Mouse (Mus musculus) midbrain, embryonic 15.5 days (tissue): ENCODE measurements around the gene Disc1. TPM values are rescaled to one million over a fixed set of nuclear protein-coding genes. Genes with fewer than 3 reads are reported as not detected.

Source experiments
- ATAC-seq: fragments of 200-750 bp; cut with Nextera tagmentation; replicated peaks from 2 replicates; pipeline ENCODE4 v1.8.0; 2017; ENCODE audit warnings: moderate TSS enrichment
- H3K27ac ChIP-seq: fragments of 300-500 bp; sonication (generic); 2 replicates; pipeline ENCODE4 v1.5.1; 2015; ENCODE audit warnings: mild to moderate bottlenecking, inconsistent platforms
- H3K27me3 ChIP-seq: fragments of 300-500 bp; sonication (generic); replicated peaks from 2 replicates; pipeline ENCODE4 v1.6.1; 2015; ENCODE audit warnings: inconsistent platforms
- H3K36me3 ChIP-seq: fragments of 300-500 bp; sonication (generic); replicated peaks from 2 replicates; pipeline ENCODE4 v1.6.1; 2015; ENCODE audit warnings: inconsistent platforms
- H3K4me1 ChIP-seq: fragments of 300-500 bp; sonication (generic); 2 replicates; pipeline ENCODE4 v1.6.1; 2015; ENCODE audit warnings: inconsistent platforms
- H3K4me2 ChIP-seq: fragments of 300-500 bp; sonication (generic); 2 replicates; pipeline ENCODE4 v1.6.1; 2015; ENCODE audit warnings: inconsistent platforms, mild to moderate bottlenecking, moderate library complexity
- H3K4me3 ChIP-seq: fragments of 300-500 bp; sonication (generic); 2 replicates; pipeline ENCODE4 v1.5.1; 2015; ENCODE audit warnings: mild to moderate bottlenecking, inconsistent platforms
- H3K9ac ChIP-seq: fragments of 300-500 bp; sonication (generic); 2 replicates; pipeline ENCODE4 v1.6.1; 2015; ENCODE audit warnings: mild to moderate bottlenecking, inconsistent platforms
- H3K9me3 ChIP-seq: fragments of 300-500 bp; sonication (generic); 2 replicates; pipeline ENCODE4 v1.6.1; 2016; ENCODE audit warnings: inconsistent platforms
- WGBS: fragments of 180-500 bp; shearing (Covaris S2); methylation state at CpG from one replicate; pipeline ENCODE4 v1.1.7; 2015; ENCODE audit warnings: mixed read lengths; 5-methylcytosine and 5-hydroxymethylcytosine counted together
- polyA plus RNA-seq: library from polyadenylated mRNA; unstranded; fragments of >200 nt; fragmentation: Nextera tagmentation; extraction: Ambion mirVana; gene quantifications from 2 replicates; pipeline ENCODE4 v1.2.1, GENCODE M21; 2015

The Disc1 gene
- polyA plus RNA-seq, 1 experiment from 2014 or later, result 1.6 TPM

DNA sequence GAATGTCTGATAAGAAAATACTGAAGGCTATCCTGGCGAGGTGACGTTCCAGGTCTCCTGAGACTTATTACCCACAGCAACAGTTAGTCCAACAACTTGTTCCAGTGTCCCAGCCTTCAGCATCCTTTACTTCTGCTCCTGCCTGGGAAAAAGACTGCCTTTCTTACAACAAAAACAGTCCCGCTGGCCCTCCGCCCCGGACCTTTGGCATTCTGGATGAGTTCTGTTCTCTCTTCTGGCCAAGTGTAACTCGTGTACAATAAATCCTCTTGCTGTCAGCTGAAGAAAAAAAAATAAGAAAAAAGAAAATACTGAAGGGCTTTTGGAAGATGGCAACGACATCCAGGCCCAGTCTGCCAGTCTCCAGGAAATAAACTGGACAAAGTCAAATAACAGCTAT, 120.2 kb downstream of the Disc1 start:
- ATAC-seq, result no peak
- H3K9me3 ChIP-seq, result no peaks in the 10 kb centered on the region
- H3K4me3 ChIP-seq, result no peak overlapping the region
- peaks cover 10% of the 10 kb centered on the region; the same call in 1 of the 2 replicates for H3K4me1 ChIP-seq
- H3K27ac ChIP-seq, result no peak overlapping the region
- peaks cover 5% of the 10 kb centered on the region; the same call in 1 of the 2 replicates for H3K27me3 ChIP-seq
- no peak overlapping the region for H3K4me2 ChIP-seq
- no peak overlapping the region for H3K9ac ChIP-seq
- no peaks in the 10 kb centered on the region for H3K36me3 ChIP-seq
- WGBS, result 78% methylated on average over 7 of the region's 7 CpGs

DNA sequence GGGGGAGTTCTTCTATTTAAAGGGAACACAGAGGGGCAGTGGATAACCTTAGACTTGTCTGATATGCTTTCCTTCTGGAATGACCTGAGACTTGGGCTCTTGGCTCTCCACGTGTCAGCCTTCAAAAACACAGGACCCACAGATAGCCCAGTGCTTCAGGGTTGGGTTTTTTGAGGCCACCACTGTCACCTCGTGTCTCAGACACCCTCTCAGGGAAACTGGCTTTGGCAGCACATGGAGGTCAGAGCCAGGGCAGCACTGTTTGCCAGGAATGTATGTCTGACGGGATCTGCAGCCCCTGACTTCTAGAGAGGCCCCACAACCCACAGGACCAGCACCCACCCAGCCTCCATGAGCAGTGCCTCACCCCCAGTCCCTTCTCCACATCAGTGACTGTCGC, 120.9 kb downstream of the Disc1 start:
- no peak for ATAC-seq
- H3K4me2 ChIP-seq, result no peak overlapping the region

DNA sequence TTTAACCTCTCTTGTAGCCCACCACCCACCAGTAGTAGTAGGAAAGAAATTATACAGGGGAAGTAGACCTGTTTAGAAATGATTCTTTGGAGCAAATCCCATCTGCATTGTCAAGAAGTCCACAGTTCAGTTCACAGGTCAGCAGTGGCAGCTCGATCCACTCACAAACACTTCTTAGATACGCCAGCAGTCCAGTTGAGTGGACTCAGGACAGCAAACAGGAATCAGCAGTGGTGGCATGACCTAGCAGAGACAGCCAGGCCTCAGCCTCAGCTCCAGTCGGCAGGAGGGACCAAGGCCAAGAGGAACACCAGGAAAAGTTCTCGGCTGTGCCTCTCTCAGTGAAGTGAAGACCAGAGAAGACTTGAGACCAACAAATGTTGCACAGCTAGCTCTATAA, 121.7 kb downstream of the Disc1 start:
- Histone ChIP-seq H3K36me3 (no peaks in the 10 kb centered on the region), H3K9me3 (no peaks in the 10 kb centered on the region), H3K4me3 (no peak overlapping the region), H3K4me2 (no peak overlapping the region), H3K4me1 (0 out of 2 replicates have a peak, but pooled peaks cover 3% of the 10 kb centered on the region), H3K27ac (no peak overlapping the region), H3K9ac (no peak overlapping the region), H3K27me3 (peaks cover 5% of the 10 kb centered on the region; the same call in 1 of the 2 replicates)
- WGBS, result 93% methylated on average over 4 of the region's 4 CpGs
- no peak for ATAC-seq

More for the DNA sequence above, 120.9 kb downstream of the Disc1 start:
- Histone ChIP-seq H3K9ac (no peak overlapping the region), H3K36me3 (no peaks in the 10 kb centered on the region), H3K27me3 (peaks cover 5% of the 10 kb centered on the region; the same call in 1 of the 2 replicates), H3K4me1 (peaks cover 6% of the 10 kb centered on the region; the same call in 1 of the 2 replicates), H3K27ac (no peak overlapping the region), H3K4me3 (no peak overlapping the region), H3K9me3 (no peaks in the 10 kb centered on the region)
- WGBS, result 77% methylated on average over 4 of the region's 4 CpGs

DNA sequence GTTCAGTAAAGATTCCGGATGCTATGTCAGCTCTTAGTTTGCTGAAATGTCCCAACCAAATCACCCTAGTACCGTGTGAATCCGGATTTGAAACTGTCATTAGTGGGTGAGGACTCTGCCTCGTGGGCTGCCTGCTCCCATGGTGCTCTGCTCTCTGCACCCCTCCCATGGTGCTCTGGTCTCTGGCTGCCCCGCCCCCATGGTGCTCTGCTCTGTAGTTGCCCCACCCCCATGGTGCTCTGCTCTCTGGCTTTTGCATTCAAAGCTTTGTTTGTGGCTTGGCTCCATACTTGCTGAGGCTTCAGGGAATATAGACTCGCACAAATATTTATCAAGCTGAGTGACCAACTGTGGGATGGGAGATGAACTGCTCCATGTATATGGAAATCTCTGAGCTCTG, 123.1 kb downstream of the Disc1 start:
- peaks cover 5% of the 10 kb centered on the region; the same call in 1 of the 2 replicates for H3K27me3 ChIP-seq
- H3K4me3 ChIP-seq, result no peak overlapping the region
- H3K4me1 ChIP-seq, result 0 out of 2 replicates have a peak, but pooled peaks cover 3% of the 10 kb centered on the region
- no peaks in the 10 kb centered on the region for H3K36me3 ChIP-seq
- ATAC-seq, result no peak
- H3K27ac ChIP-seq, result no peak overlapping the region
- H3K9ac ChIP-seq, result no peak overlapping the region
- no peaks in the 10 kb centered on the region for H3K9me3 ChIP-seq
- no peak overlapping the region for H3K4me2 ChIP-seq
- WGBS, result 78% methylated on average over 6 of the region's 6 CpGs

DNA sequence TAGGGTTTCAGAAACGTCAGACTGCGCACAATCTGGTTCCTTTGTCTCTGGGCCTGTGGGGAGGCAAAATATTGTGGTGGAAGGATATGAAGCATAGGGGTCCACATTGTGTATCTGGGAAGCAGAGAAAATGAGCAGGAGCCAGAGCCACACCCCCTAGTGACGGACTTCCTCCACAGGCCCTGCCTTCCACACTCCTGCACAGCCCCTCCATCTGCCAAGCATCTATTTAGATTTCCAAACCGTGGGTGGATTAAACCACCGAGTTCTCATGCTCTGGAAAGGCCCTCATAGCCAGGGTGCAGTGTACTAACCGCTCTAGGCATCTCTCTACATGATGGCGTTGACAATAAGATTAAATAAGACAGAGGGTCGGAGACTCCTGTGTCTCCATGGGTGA, 124.0 kb downstream of the Disc1 start:
- Histone ChIP-seq H3K4me2 (no peak overlapping the region), H3K36me3 (no peaks in the 10 kb centered on the region), H3K4me3 (no peak overlapping the region), H3K27ac (no peak overlapping the region), H3K27me3 (peaks cover 8% of the 10 kb centered on the region), H3K9ac (no peak overlapping the region), H3K9me3 (no peaks in the 10 kb centered on the region), H3K4me1 (0 out of 2 replicates have a peak, but pooled peaks cover 3% of the 10 kb centered on the region)
- no peak for ATAC-seq
- 81% methylated on average over 8 of the region's 8 CpGs for WGBS

DNA sequence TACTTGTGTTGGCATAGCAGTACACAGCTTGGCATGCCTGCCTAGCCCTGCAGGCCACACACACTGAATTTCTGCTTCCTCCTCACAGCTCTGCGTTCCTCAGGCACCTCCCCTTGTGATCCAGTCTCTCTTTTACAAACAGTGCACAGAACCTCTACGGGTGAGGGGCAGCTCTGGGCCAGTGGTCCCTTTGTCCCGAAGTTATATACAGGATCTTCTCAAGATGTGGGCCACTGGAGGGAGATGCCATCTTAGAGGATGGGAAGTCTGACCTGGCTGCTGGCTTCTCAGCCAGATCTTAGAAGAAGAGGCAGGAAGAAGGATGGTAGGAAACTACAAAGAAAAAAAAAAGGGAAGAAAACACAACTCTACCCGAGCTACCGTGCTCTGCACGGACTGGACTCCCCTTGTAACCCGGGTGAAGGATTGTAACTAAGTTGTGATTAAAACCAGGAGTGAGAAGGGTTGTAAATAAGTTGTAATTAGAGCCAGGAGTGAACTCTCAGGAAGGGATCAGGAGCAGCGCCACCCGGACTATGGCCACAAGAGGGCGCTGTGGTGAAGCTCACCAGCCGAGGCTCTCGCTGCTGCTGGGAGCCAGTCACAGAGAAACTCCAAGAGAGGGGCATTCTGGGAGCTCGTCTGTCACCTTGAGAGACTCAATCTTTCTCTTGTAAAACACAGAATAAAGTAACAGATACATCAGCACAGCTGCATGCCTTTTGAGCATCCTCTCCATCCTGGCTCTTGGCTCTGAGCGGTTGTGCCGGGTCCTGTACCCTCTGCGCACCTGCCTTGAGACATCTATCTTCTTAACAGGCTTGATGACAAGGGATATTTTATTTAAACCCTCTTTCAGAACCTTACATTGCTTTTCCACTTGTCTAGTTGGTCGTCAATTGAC, 129.8 kb downstream of the Disc1 start:
- no peak overlapping the region for H3K4me3 ChIP-seq
- ATAC-seq, result no peak; the same call in 1 of the 2 replicates
- no peak overlapping the region for H3K4me2 ChIP-seq
- H3K27me3 ChIP-seq, result peaks cover 7% of the 10 kb centered on the region
- H3K9ac ChIP-seq, result no peak overlapping the region
- H3K4me1 ChIP-seq, result peaks cover 13% of the 10 kb centered on the region; the same call in 1 of the 2 replicates
- WGBS, result 17% methylated on average over 17 of the region's 17 CpGs
- no peaks in the 10 kb centered on the region for H3K36me3 ChIP-seq
- no peak overlapping the region for H3K27ac ChIP-seq
- H3K9me3 ChIP-seq, result no peaks in the 10 kb centered on the region

DNA sequence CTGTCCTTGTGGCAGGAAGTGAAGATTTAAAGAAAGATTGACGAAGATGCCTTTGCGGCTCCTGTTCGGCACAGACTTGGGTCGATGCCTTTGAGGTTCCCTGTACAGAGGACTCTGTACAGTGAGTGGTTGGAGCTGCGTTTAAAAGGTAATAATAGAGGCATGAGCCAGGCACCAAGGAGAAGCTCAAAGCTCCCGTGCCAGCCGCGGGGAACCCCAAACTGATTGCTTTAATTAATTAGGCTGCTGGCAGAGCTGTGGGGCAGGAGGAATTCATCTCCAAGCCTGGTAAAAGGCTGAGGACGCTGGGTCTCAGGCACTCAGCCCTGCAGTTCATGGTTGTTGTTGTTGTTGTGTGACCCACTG, 130.4 kb downstream of the Disc1 start:
- H3K4me3 ChIP-seq, result no peak overlapping the region
- H3K4me2 ChIP-seq, result no peak overlapping the region
- H3K9me3 ChIP-seq, result no peaks in the 10 kb centered on the region
- peaks cover 9% of the 10 kb centered on the region for H3K27me3 ChIP-seq
- no peak overlapping the region for H3K9ac ChIP-seq
- no peaks in the 10 kb centered on the region for H3K36me3 ChIP-seq
- WGBS, result 49% methylated on average over 9 of the region's 9 CpGs
- ATAC-seq, result no peak
- peaks cover 13% of the 10 kb centered on the region; the same call in 1 of the 2 replicates for H3K4me1 ChIP-seq
- no peak overlapping the region; the same call in 1 of the 2 replicates for H3K27ac ChIP-seq

DNA sequence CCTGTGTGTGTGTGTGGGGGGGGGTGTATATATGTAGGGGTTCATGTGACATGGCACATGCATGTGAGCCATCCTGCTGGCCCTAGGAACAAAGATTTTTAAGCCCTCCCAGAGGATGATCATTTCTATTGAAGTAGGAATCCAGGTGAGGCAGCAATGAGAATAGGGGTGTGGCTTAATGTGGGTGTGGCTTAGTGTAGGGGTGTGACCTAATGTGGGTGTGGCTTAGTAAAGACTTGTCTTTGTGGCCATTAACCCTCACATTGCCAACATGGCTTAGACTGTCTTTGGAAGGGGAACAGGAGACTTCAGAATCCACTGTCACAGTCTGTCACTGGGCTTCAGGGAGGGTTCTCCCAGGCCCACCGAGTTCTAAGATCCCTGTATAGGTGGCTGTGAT, 130.9 kb downstream of the Disc1 start:
- no peaks in the 10 kb centered on the region for H3K9me3 ChIP-seq
- no peak for ATAC-seq
- H3K4me1 ChIP-seq, result peaks cover 13% of the 10 kb centered on the region; the same call in 1 of the 2 replicates
- no peak overlapping the region for H3K4me2 ChIP-seq
- H3K4me3 ChIP-seq, result no peak overlapping the region
- no peaks in the 10 kb centered on the region for H3K36me3 ChIP-seq
- WGBS, result 71% methylated on average over 1 of the region's 1 CpGs
- H3K9ac ChIP-seq, result no peak overlapping the region
- peaks cover 9% of the 10 kb centered on the region for H3K27me3 ChIP-seq
- H3K27ac ChIP-seq, result no peak overlapping the region

DNA sequence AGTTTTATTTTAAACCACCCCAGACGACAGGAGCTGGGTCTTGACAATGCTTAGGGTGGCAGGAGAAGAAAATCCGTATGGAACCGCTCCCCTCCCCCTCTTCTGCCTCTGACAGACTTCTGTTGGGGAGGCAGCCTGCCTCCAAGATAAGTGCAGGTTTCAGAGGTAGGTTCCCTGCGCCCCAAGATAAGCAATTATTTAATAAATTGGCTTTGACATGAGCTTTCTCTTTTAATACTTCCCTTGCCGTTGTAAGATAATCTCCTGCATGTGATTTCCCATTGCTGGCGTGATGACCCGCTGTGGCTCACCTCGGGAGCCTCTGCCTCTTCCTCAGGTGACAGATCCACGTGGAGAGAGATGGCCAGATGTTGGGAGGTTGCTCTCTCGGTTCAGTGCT, 133.0 kb downstream of the Disc1 start:
- H3K4me2 ChIP-seq, result no peak overlapping the region
- H3K36me3 ChIP-seq, result no peaks in the 10 kb centered on the region
- no peak overlapping the region for H3K27ac ChIP-seq
- no peak overlapping the region for H3K9ac ChIP-seq
- 27% methylated on average over 10 of the region's 10 CpGs for WGBS
- no peak for ATAC-seq
- no peaks in the 10 kb centered on the region for H3K9me3 ChIP-seq
- peaks cover 9% of the 10 kb centered on the region for H3K27me3 ChIP-seq
- no peak overlapping the region for H3K4me3 ChIP-seq
- peaks cover 13% of the 10 kb centered on the region; the same call in 1 of the 2 replicates for H3K4me1 ChIP-seq

DNA sequence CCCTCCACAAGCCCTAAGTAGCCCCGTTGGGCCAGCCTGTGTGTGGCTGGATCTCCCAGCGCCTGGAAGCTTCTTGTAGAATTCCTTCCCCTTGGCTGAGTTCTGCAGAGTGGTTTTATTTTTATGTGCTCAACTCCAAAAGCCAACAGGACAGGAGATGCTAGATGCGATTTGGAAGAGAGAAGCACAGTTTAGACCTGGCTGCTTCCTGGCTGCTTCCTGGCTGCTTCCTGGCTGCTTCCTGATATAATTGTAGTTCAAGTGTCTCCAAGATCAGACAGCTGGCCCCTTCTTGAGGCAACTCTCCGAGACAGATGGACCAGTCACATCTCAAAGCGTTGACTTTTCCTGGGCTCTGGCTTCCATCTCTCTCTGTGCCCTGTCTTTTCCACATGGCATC, 139.7 kb downstream of the Disc1 start:
- Histone ChIP-seq H3K4me1 (peaks cover 19% of the 10 kb centered on the region), H3K9me3 (no peaks in the 10 kb centered on the region), H3K4me2 (no peak overlapping the region), H3K36me3 (no peaks in the 10 kb centered on the region), H3K27me3 (peaks cover 2% of the 10 kb centered on the region; the same call in 1 of the 2 replicates), H3K4me3 (no peak overlapping the region), H3K9ac (no peak overlapping the region), H3K27ac (no peak overlapping the region)
- WGBS, result 90% methylated on average over 5 of the region's 5 CpGs
- ATAC-seq, result no peak

DNA sequence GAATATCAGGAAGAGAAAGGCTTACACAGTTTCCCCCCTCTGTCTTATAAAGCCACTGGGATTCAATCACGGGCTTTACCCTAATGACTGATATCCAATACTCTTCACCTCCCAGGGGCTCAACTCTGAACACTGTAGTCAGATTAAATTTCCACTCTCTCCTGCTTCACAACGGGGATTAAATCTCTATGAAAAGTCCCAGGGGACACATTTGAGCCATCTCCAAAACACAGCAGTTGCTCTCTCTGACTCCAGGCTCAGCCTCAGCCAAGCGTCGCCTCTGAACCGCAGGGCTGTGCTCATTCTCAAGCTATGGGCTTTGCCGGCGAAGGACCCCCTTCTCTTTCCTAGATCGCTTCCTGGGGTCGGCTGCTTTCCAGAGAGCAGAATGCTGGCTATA, 141.1 kb downstream of the Disc1 start:
- Histone ChIP-seq H3K4me3 (no peak overlapping the region), H3K4me2 (no peak overlapping the region), H3K9me3 (no peaks in the 10 kb centered on the region), H3K27me3 (no peaks in the 10 kb centered on the region; the same call in 1 of the 2 replicates), H3K27ac (no peak overlapping the region), H3K36me3 (no peaks in the 10 kb centered on the region), H3K4me1 (peaks cover 19% of the 10 kb centered on the region), H3K9ac (no peak overlapping the region)
- WGBS, result 29% methylated on average over 9 of the region's 9 CpGs
- ATAC-seq, result no peak

DNA sequence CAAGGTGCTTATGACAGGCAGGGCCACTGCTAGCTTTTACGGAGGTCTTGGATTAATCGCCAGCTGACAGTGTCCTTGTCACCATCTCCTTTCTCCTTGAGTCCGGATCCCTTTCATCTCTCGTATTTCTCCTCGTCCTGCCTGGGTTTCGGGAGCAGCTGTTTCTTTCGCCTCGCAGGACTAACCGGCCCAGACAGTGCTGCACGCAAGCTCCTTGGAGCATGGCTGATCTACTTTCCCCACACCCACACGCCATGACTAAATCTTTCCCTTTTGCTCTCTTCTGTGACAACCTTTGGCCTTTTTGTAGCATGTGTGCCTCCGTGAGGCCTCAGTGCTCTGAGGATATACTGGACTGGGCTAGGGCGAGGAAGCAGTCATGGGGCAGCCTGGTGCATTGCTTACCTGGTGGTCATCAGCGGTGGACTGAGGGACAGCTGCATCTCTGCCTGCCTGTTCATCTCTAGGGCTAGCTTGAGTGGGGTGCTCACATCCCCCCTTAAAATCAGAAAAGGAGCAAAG, 142.6 kb downstream of the Disc1 start:
- Histone ChIP-seq H3K4me2 (no peak overlapping the region), H3K4me3 (no peak overlapping the region), H3K4me1 (peaks cover 24% of the 10 kb centered on the region), H3K36me3 (no peaks in the 10 kb centered on the region), H3K27me3 (no peaks in the 10 kb centered on the region; the same call in 1 of the 2 replicates), H3K9me3 (no peaks in the 10 kb centered on the region), H3K27ac (peak overlapping the region; percentile 4; the same call in 1 of the 2 replicates), H3K9ac (no peak overlapping the region)
- WGBS, result 77% methylated on average over 14 of the region's 14 CpGs
- no peak for ATAC-seq
